Comparison of ENCODE assay signal across 9 mouse cellular contexts in genomic region chr10:60807531-60808185, GRCm38 (mm10). TPM values are rescaled to one million over a fixed set of nuclear protein-coding genes. Genes with fewer than 3 reads are reported as not detected.
DNase-seq lines count a peak whose midpoint lies in the region.
"Had no signal": no experiment of that assay in that cellular context is flagged by ENCODE, and none has a peak within 500 bp of the region (broad histone marks: within the 10 kb centered on the region; RNA-seq: fewer than 3 reads in every experiment).

No protein-coding gene starts in this region.

- intact Hi-C loops in left cerebral cortex, postnatal 25 days (cut with DNase I) = no loop called here

- DNase-seq in MN1 (ENCODE audit: low spot score) = peak; percentile 63
- peak; percentile 72 for DNase-seq in embryo, embryonic 11 days
- DNase-seq in heart, adult 9 months (ENCODE audit: low spot score in 2 of 2) = peak; percentile 90 to 93
- peak; percentile 37 for DNase-seq in kidney, adult 18-20 months
- peak; percentile 62 for DNase-seq in mesoderm, embryonic 11.5 days (ENCODE audit: low read depth, low spot score)
- no peak for DNase-seq in left cerebral cortex, adult 11 months (ENCODE audit: low spot score)
- DNase-seq in urinary bladder, adult 18-20 months (ENCODE audit: low spot score in 2 of 2) = no peak
- no peak for DNase-seq in left cerebral cortex, postnatal 25 days (ENCODE audit: low spot score in 2 of 2)

RNA-seq across cellular contexts. Expression of gene Unc5b, which starts 23.7 kb away (rescaled TPM):
- total RNA-seq in left cerebral cortex, postnatal 25 days (2021) = 10 to 100 TPM; 10.1 to 10.8 TPM
- total RNA-seq: neutrophil, adult 5-6 weeks had no signal

RNA-seq across cellular contexts. Expression of gene Slc29a3, which starts 55.1 kb away (rescaled TPM):
- 10 to 100 TPM; 14.9 to 17.5 TPM for total RNA-seq in left cerebral cortex, postnatal 25 days (2021)

Comparison
In these comparisons a context has a peak if more than half of its experiments do, and no peak if none do; other contexts are left out.
1. DNase-seq: peak in MN1 (single experiment), embryo, embryonic 11 days (single experiment), heart, adult 9 months (2 of 2), kidney, adult 18-20 months (single experiment) and mesoderm, embryonic 11.5 days (single experiment); none in left cerebral cortex, adult 11 months (single experiment), urinary bladder, adult 18-20 months (0 of 2) and left cerebral cortex, postnatal 25 days (0 of 2).